Mouse (Mus musculus) mouse trophoblast stem cell (cell line): ENCODE measurements at regions not wholly inside any gene's neighbourhood (a gene's known extent, or its start where the extent isn't known, plus 50 kb on each side); places are given as distances from the start of the nearest gene placed in this dataset.

Source experiments
- in situ Hi-C, 2 experiments: fragments of 300-500 bp; cut with MseI, MboI; formaldehyde crosslinking; loops; 2 replicates in 1 of 2; 3 replicates in 1 of 2; pipeline ENCODE4 v1.15.1; 2025

- in situ Hi-C loops, result no loop called here
These were observed 339.7 kb upstream of the Npvf start for GRCm38 (mm10) chr6:50993952-50994351.

DNA sequence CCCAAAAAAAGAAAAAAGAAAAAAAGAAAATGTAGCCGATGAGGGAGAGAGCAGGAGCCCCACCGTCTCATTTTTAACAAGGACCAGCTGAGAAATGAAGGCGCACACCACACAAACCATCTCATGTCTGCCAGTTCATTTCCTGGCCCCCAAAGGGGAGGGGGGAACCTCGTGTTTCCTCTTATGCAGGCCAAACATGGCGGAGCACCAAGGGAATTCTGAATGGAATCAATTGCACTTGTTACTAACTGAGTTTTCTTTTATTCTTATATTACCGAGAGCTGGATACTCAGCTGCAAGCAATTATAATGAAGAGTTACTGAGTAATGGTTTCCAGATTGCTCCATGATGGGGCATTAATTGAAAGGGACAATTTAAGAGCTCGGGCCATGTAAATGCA is 348.5 kb upstream of the Npvf start:
- in situ Hi-C loops, result no loop called here

- in situ Hi-C loops, result no loop called here
These were observed 351.9 kb upstream of the Npvf start for GRCm38 (mm10) chr6:51006074-51006591.

DNA sequence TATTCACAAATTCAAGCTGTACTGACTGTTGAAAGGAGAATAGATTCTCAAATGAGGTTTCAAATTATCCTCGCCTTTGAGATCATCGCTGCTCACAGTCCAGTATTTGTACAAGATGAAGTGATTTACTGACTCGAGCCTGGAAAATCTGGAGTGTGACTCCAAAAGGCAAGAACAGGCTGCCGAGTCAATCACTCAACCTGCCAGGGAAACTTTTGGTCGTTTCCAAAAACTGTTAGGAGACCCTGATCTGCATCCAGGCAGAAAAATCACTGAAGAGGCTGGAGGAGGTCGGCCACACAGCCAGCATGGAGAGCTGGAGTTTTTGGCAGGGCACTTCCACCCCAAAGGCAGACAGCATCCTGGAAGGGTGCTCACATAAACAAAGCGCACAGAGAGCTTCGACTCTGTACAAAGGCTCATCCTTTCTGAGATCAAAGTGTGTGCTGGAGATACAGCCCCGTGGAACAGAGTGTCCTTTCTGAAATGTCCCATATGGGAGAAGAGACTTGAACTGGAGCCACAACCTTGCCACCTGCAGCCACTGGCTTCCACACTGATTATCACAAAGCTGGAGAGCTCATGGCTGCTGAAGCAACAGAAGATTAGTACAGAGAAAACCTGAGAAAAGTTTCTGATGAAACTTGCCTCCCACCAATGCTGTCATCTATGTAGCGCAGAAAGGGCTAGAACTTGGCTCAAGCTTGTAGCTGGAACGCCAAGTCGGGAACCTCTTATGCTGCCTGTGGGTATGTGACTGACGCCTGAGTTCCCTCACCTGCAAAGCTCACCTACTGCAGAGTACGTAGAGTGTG is 355.5 kb upstream of the Npvf start:
- in situ Hi-C loops, result no loop called here

DNA sequence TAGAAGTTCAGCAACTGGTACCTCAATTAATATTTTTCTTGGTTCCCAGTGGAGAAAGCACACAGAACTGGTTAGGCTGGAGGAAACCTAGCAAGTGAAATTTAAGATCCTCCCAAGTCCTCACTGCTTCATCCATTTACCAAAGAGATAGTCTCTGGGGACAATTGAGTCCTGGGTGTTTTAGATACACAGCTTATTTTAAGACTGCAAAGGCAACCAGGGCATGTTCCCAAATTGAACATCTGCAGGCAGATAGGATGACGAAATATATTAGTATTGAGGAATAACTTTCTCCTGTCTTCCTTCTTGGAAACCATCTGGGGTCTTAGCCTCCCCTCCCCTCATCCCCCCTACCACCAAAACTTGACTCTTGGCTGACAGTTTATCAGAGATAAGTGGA is 356.3 kb upstream of the Npvf start:
- in situ Hi-C loops, result no loop called here

- in situ Hi-C loops, result no loop called here
These were observed 358.0 kb upstream of the Npvf start for GRCm38 (mm10) chr6:51012086-51012830.

- in situ Hi-C loops, result no loop called here
These were observed 361.5 kb upstream of the Npvf start for GRCm38 (mm10) chr6:51015735-51016134.

GRCm38 (mm10) chr6:51016441-51017070 is 362.3 kb upstream of the Npvf start:
- in situ Hi-C loops, result no loop called here

- in situ Hi-C loops, result no loop called here
These were observed 363.2 kb upstream of the Npvf start for GRCm38 (mm10) chr6:51017260-51017999.

DNA sequence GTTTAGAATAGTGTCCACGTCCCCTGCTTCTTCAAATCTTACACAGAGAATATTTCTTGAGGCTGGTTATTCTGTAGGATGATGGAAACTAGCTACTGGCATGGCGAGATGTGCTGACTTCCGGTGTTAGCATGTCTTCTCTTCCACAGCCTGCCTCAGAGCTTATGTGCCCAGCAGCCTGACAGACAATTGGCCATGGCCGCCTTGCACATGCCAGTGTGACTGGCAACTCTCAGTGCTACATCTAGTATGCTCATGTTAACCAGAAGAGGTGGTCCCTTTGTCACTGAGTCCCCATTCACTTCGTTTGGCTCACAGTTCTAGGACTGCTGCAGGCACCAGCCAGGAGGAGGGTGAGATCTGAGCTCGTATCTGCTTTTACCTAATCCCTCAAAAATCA is 367.0 kb upstream of the Npvf start:
- in situ Hi-C loops, result no loop called here

GRCm38 (mm10) chr6:51023361-51023760 is 369.1 kb upstream of the Npvf start:
- in situ Hi-C loops, result no loop called here

- in situ Hi-C loops, result no loop called here
These were observed 370.5 kb upstream of the Npvf start for GRCm38 (mm10) chr6:51024756-51025155.

DNA sequence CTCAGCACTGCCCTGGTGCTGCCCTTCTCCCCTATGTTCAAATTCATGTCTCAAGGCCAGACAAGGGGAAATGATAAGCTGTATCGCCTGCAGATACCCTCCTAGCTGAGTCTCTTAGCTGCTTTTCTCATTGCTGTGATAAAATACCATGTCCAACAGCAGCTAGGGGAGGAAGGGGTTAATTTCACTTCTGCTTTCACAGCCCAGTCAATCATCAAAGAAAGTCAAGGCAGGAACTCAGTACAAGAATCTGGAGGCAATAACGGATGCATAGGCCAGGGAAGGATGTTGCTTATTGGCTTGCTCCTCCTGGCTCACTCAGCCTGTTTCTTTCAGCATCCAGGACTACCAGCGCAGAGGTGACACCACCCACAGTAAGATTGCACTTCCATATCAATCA is 371.2 kb upstream of the Npvf start:
- in situ Hi-C loops, result no loop called here

DNA sequence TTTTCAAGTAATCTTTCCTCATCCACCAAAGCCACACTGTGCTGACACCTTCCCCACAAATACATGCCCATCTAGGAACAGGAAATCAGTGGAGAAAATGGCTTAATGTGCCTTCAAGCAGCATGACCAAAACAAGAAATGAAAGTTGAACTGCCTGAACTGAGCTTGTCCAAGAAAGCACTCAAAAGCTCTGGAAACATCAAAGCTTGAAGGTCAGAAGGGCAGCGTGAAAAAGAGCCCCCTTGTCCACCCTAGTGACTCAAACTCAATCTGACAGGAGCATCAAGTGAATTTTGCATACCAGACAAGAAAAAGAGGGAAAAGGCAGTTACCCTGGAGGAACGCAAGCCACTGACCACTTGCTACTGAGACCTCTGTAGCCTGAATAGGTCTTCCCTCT is 373.1 kb upstream of the Npvf start:
- in situ Hi-C loops, result no loop called here

GRCm38 (mm10) chr6:51029516-51029915 is 375.3 kb upstream of the Npvf start:
- in situ Hi-C loops, result no loop called here

- in situ Hi-C loops, result no loop called here
These were observed 375.7 kb upstream of the Npvf start for GRCm38 (mm10) chr6:51029953-51030352.

GRCm38 (mm10) chr6:51033835-51034234 is 379.6 kb upstream of the Npvf start:
- in situ Hi-C loops, result no loop called here

- in situ Hi-C loops, result no loop called here
These were observed 381.8 kb upstream of the Npvf start for GRCm38 (mm10) chr6:51036074-51036473.

DNA sequence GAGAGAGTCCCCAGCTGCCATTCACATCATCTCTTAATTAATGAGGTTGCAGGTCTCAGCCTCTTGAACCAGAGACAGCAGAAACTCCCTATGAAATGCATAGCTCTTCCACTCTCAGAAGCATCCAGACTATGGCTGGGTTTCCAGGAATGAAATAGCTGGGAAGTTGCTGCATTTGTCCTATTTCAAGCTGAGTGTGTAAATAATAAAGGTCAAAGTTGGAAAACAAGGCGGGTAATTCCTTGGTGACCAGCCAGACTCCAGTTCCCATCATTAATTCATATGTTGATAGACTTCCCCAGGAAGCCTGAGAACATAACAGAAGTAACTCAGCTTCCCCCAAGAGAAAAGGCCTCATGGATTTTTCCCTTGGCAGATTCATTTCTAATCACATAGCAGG is 382.3 kb upstream of the Npvf start:
- in situ Hi-C loops, result no loop called here

GRCm38 (mm10) chr6:51036956-51037355 is 382.7 kb upstream of the Npvf start:
- in situ Hi-C loops, result no loop called here

DNA sequence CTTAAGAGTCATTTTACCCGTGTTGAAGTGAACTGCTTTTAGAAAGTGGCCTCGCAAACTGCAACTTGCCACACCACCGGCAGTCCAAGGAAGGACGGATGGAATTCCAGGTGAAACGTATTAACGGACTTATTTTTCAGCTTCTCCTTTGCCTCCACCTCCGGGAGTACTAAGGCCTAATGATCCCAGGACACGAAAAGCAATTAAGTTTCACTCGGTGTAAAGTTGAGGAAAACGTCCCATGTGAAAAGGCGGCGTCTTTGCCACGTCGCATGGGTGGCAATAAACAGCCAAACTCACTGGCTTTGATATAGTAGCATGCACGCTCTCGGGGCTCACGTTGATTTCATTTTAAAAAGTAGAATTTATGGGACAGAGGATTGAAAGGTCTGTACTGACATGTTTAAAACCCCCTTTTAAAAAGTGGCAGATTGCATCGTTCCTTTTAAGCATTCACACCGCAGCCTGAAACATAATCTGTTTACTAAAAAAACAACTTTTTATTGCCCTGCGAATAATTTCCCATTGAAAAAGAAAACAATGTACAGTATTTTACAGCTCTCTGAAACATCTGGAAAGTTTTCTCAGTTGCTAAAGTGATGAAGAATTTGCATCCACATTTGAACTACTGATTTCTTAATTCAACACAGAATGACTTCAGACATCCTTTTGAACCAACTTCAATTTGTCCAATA is 385.4 kb upstream of the Npvf start:
- in situ Hi-C loops, result no loop called here
